Mouse (Mus musculus) intestine, embryonic 15.5 days (tissue): ENCODE measurements around the gene March6. TPM values are rescaled to one million over a fixed set of nuclear protein-coding genes. Genes with fewer than 3 reads are reported as not detected.

Experiments
- ATAC-seq: fragments of 200-750 bp; cut with Nextera tagmentation; 2 replicates; pipeline ENCODE4 v1.8.0; 2017; ENCODE audit warnings: moderate TSS enrichment, moderate library complexity
- H3K27ac ChIP-seq: fragments of 300-500 bp; sonication (generic); 2 replicates; pipeline ENCODE4 v1.5.1; 2015; ENCODE audit warnings: mild to moderate bottlenecking, inconsistent platforms
- H3K27me3 ChIP-seq: fragments of 300-500 bp; sonication (generic); replicated peaks from 2 replicates; pipeline ENCODE4 v1.6.1; 2015; ENCODE audit warnings: inconsistent platforms
- H3K36me3 ChIP-seq: fragments of 300-500 bp; sonication (generic); 2 replicates; pipeline ENCODE4 v1.6.1; 2015; ENCODE audit warnings: inconsistent platforms
- H3K4me1 ChIP-seq: fragments of 300-500 bp; sonication (generic); replicated peaks from 2 replicates; pipeline ENCODE4 v1.6.1; 2015; ENCODE audit warnings: inconsistent platforms
- H3K4me2 ChIP-seq: fragments of 300-500 bp; sonication (generic); replicated peaks from 2 replicates; pipeline ENCODE4 v1.6.1; 2015; ENCODE audit warnings: mild to moderate bottlenecking, inconsistent platforms
- H3K4me3 ChIP-seq: fragments of 300-500 bp; sonication (generic); replicated peaks from 2 replicates; pipeline ENCODE4 v1.5.1; 2015; ENCODE audit warnings: inconsistent platforms
- H3K9ac ChIP-seq: fragments of 300-500 bp; sonication (generic); 2 replicates; pipeline ENCODE4 v1.6.1; 2015; ENCODE audit warnings: inconsistent platforms
- H3K9me3 ChIP-seq: fragments of 300-500 bp; sonication (generic); 2 replicates; pipeline ENCODE4 v1.6.1; 2016; ENCODE audit warnings: inconsistent platforms
- WGBS: fragments of 180-500 bp; shearing (Covaris S2); methylation state at CpG from one replicate; pipeline ENCODE4 v1.1.7; 2015; 5-methylcytosine and 5-hydroxymethylcytosine counted together
- polyA plus RNA-seq: library from polyadenylated mRNA; unstranded; fragments of >200 nt; fragmentation: Nextera tagmentation; extraction: Ambion mirVana; gene quantifications from 2 replicates; pipeline ENCODE4 v1.2.1, GENCODE M21; 2015

Gene March6
- polyA plus RNA-seq, 1 experiment from 2014 or later, result 26.0 TPM

- H3K36me3 ChIP-seq, result no peaks in the 10 kb centered on the region
- peak overlapping the region; percentile 71 for H3K4me2 ChIP-seq
- H3K9me3 ChIP-seq, result no peaks in the 10 kb centered on the region
- 0 out of 2 replicates have a peak, but pooled peaks cover 9% of the 10 kb centered on the region for H3K4me1 ChIP-seq
- no peaks in the 10 kb centered on the region for H3K27me3 ChIP-seq
- ATAC-seq, result no peak
- peak overlapping the region; percentile 91; the same call in 1 of the 2 replicates for H3K4me3 ChIP-seq
- H3K27ac ChIP-seq, result no peak overlapping the region
- WGBS, result 22% methylated on average over 6 of the region's 6 CpGs
- no peak overlapping the region for H3K9ac ChIP-seq
These were observed 1.8 kb downstream of the March6 start for GRCm38 (mm10) chr15:31529103-31529502.

DNA sequence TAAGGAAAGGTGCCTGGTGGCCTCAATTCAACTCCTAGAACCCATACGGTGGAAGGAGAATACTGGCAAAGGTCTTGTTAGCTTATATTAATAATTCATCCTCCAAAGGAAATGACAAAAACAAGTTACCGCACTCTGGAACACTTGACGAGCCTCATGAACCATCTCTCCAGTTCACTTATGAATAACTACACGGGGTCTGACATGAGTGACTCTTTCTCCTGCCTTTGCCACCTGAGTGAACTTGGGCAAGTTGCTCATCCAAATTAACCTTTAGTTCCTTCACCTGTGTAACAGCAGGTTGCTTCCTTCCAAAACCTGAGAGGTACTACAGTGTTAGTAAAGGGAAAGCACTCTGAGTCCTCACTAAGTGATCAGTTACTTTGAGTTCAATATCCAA is 2.4 kb downstream of the March6 start:
- H3K9me3 ChIP-seq, result no peaks in the 10 kb centered on the region
- ATAC-seq, result no peak

DNA sequence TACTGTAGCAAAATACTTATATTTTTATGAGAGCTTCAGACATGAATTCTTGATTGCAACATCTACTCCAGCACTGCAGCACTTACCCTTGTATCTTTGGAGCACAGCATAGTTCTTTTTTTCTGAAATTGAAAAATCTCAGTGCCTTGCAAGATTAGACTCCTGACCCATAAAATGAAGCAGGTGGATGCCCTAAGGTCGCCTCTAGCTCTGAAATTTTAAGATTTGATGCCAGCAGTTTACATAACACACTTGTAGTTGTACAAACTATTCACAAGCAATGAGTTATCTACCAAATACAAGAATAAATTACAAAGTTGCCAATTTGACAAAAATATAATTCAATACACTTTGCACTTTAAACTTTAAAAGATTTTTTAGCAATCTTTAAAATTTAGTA is 4.4 kb downstream of the March6 start:
- H3K4me3 ChIP-seq, result no peak overlapping the region
- H3K27ac ChIP-seq, result no peak overlapping the region
- no peak overlapping the region for H3K4me2 ChIP-seq
- H3K36me3 ChIP-seq, result no peaks in the 10 kb centered on the region
- H3K27me3 ChIP-seq, result no peaks in the 10 kb centered on the region
- H3K4me1 ChIP-seq, result 0 out of 2 replicates have a peak, but pooled peaks cover 6% of the 10 kb centered on the region
- H3K9ac ChIP-seq, result no peak overlapping the region
- 85% methylated on average over 1 of the region's 1 CpGs for WGBS
- no peaks in the 10 kb centered on the region for H3K9me3 ChIP-seq
- no peak for ATAC-seq

More for the DNA sequence above, 2.4 kb downstream of the March6 start:
- no peak overlapping the region for H3K4me2 ChIP-seq
- H3K4me1 ChIP-seq, result 0 out of 2 replicates have a peak, but pooled peaks cover 9% of the 10 kb centered on the region
- H3K9ac ChIP-seq, result no peak overlapping the region
- H3K36me3 ChIP-seq, result no peaks in the 10 kb centered on the region
- no peaks in the 10 kb centered on the region for H3K27me3 ChIP-seq
- no peak overlapping the region for H3K27ac ChIP-seq
- 85% methylated on average over 4 of the region's 4 CpGs for WGBS
- H3K4me3 ChIP-seq, result no peak overlapping the region

GRCm38 (mm10) chr15:31519000-31519399 is 11.9 kb downstream of the March6 start:
- 82% methylated on average over 5 of the region's 5 CpGs for WGBS
- H3K9me3 ChIP-seq, result no peaks in the 10 kb centered on the region
- H3K9ac ChIP-seq, result no peak overlapping the region
- H3K27ac ChIP-seq, result no peak overlapping the region
- ATAC-seq, result no peak
- no peak overlapping the region for H3K4me2 ChIP-seq
- H3K4me3 ChIP-seq, result no peak overlapping the region
- no peaks in the 10 kb centered on the region for H3K27me3 ChIP-seq
- no peaks in the 10 kb centered on the region for H3K36me3 ChIP-seq
- no peaks in the 10 kb centered on the region for H3K4me1 ChIP-seq

GRCm38 (mm10) chr15:31518371-31518770 is 12.5 kb downstream of the March6 start:
- no peak for ATAC-seq

DNA sequence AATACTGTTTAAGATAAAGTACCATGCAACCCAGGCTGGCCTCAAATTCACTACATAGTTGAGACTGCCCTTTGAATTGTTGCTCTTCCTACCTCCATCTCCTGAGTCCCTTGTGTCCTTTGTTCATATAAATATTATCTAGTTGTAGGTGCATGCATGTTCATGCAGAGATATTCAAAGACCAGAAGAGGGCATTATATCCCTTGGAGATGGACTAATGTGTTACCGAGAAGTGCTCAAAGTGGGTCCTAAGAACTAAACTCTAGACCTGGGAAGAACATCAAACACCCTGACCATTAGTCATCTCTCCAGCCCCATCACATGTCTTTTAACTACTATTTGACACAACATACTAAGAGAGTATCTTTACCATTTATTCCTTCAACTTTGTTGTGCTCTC is 13.7 kb downstream of the March6 start:
- H3K27ac ChIP-seq, result no peak overlapping the region
- WGBS, result 69% methylated on average over 1 of the region's 1 CpGs
- no peak for ATAC-seq

More at GRCm38 (mm10) chr15:31518371-31518770, 12.5 kb downstream of the March6 start:
- WGBS, result 66% methylated on average over 2 of the region's 2 CpGs
- Histone ChIP-seq H3K4me1 (no peaks in the 10 kb centered on the region), H3K36me3 (no peaks in the 10 kb centered on the region), H3K4me3 (no peak overlapping the region), H3K27ac (no peak overlapping the region), H3K27me3 (no peaks in the 10 kb centered on the region), H3K4me2 (no peak overlapping the region), H3K9ac (no peak overlapping the region), H3K9me3 (no peaks in the 10 kb centered on the region)

GRCm38 (mm10) chr15:31511795-31512194 is 19.1 kb downstream of the March6 start:
- Histone ChIP-seq H3K9ac (no peak overlapping the region), H3K36me3 (no peaks in the 10 kb centered on the region), H3K27me3 (no peaks in the 10 kb centered on the region), H3K9me3 (no peaks in the 10 kb centered on the region), H3K4me1 (no peaks in the 10 kb centered on the region), H3K4me3 (no peak overlapping the region), H3K27ac (no peak overlapping the region), H3K4me2 (no peak overlapping the region)
- 92% methylated on average over 1 of the region's 1 CpGs for WGBS
- ATAC-seq, result no peak

More for the DNA sequence above, 13.7 kb downstream of the March6 start:
- Histone ChIP-seq H3K4me1 (no peaks in the 10 kb centered on the region), H3K9ac (no peak overlapping the region), H3K4me2 (no peak overlapping the region), H3K27me3 (no peaks in the 10 kb centered on the region), H3K4me3 (no peak overlapping the region), H3K36me3 (no peaks in the 10 kb centered on the region), H3K9me3 (no peaks in the 10 kb centered on the region)

DNA sequence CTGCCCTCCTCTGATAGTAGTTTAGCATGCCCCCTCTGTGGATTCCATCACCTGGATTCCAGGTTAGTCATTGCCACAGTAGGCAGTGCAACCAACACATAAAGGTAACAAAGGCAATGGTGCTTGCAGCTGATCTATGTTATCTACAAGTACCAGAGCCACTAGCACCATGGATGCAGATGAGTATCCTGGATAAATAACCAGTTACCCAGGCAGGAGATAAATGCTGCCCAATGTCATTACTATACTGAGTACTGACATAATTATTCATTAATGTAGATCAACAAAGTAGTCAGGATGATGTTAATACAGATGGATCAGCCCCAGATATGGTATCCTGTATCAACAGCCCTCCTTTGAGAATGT is 19.5 kb downstream of the March6 start:
- Histone ChIP-seq H3K4me2 (no peak overlapping the region), H3K4me3 (no peak overlapping the region), H3K9me3 (no peaks in the 10 kb centered on the region), H3K9ac (no peak overlapping the region), H3K27me3 (no peaks in the 10 kb centered on the region), H3K27ac (no peak overlapping the region), H3K4me1 (no peaks in the 10 kb centered on the region), H3K36me3 (no peaks in the 10 kb centered on the region)
- ATAC-seq, result no peak

- Histone ChIP-seq H3K4me2 (no peak overlapping the region), H3K27ac (no peak overlapping the region), H3K9ac (no peak overlapping the region), H3K9me3 (no peaks in the 10 kb centered on the region), H3K4me1 (no peaks in the 10 kb centered on the region), H3K27me3 (no peaks in the 10 kb centered on the region), H3K4me3 (no peak overlapping the region), H3K36me3 (no peaks in the 10 kb centered on the region)
- 70% methylated on average over 7 of the region's 7 CpGs for WGBS
- ATAC-seq, result no peak
These were observed 20.1 kb downstream of the March6 start for GRCm38 (mm10) chr15:31510477-31511405.

GRCm38 (mm10) chr15:31505082-31505481 is 25.8 kb downstream of the March6 start:
- WGBS, result 79% methylated on average over 2 of the region's 2 CpGs
- no peak overlapping the region for H3K4me2 ChIP-seq
- no peak overlapping the region for H3K4me3 ChIP-seq
- no peaks in the 10 kb centered on the region for H3K27me3 ChIP-seq
- 0 out of 2 replicates have a peak, but pooled peaks cover 5% of the 10 kb centered on the region for H3K36me3 ChIP-seq
- H3K27ac ChIP-seq, result no peak overlapping the region
- H3K4me1 ChIP-seq, result no peaks in the 10 kb centered on the region
- no peak for ATAC-seq
- H3K9me3 ChIP-seq, result no peaks in the 10 kb centered on the region
- no peak overlapping the region for H3K9ac ChIP-seq

- no peak overlapping the region for H3K4me2 ChIP-seq
- no peaks in the 10 kb centered on the region for H3K4me1 ChIP-seq
- peaks cover 6% of the 10 kb centered on the region; the same call in 1 of the 2 replicates for H3K36me3 ChIP-seq
- no peak overlapping the region for H3K27ac ChIP-seq
- H3K9me3 ChIP-seq, result no peaks in the 10 kb centered on the region
- H3K9ac ChIP-seq, result no peak overlapping the region
- no peak overlapping the region for H3K4me3 ChIP-seq
- no peak for ATAC-seq
- H3K27me3 ChIP-seq, result no peaks in the 10 kb centered on the region
- 88% methylated on average over 3 of the region's 3 CpGs for WGBS
These were observed 27.4 kb downstream of the March6 start for GRCm38 (mm10) chr15:31503447-31503846.

DNA sequence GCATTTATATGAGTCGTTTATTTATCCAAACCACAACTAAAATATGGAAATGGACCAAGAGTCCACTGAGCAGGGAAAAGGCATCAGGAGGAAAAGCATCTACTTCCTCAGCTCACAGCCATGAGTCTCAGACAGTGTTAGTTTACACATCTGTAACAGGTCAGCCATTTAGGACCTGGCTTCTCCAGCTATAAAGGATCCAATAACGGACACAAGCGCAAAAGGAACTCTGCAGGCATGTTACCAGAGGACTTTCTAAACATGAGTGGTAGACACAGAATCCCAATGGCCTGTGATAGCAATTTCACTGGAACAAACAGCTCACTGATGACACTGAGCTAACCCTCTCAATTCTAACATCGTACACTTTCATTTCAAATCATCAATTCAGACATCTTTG is 27.9 kb downstream of the March6 start:
- Histone ChIP-seq H3K27ac (no peak overlapping the region), H3K4me2 (no peak overlapping the region), H3K9ac (no peak overlapping the region), H3K36me3 (peaks cover 8% of the 10 kb centered on the region; the same call in 1 of the 2 replicates), H3K27me3 (no peaks in the 10 kb centered on the region), H3K9me3 (no peaks in the 10 kb centered on the region), H3K4me3 (no peak overlapping the region), H3K4me1 (no peaks in the 10 kb centered on the region)
- 92% methylated on average over 4 of the region's 4 CpGs for WGBS
- no peak for ATAC-seq

DNA sequence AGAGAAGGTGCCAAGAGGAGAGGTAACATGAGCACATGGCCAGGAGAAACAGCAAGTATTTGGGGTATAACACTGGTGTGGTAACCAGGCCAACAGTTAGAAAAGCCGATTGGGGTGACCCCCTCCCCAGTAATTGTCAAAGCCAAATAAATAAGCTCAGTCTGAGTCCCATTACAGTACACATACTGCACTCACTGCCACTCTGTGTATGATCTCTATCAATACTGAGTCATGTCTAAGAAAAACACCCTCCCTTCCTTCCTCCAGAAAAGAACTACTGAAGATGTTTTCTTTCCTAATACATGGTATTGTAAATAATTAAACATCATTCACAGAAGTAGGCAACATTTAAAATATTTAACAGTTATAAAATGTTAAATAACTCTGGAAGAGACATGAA is 28.5 kb downstream of the March6 start:
- WGBS, result 75% methylated on average over 1 of the region's 1 CpGs
- H3K36me3 ChIP-seq, result peaks cover 8% of the 10 kb centered on the region; the same call in 1 of the 2 replicates
- H3K27me3 ChIP-seq, result no peaks in the 10 kb centered on the region
- H3K9me3 ChIP-seq, result no peaks in the 10 kb centered on the region
- H3K4me3 ChIP-seq, result no peak overlapping the region
- H3K27ac ChIP-seq, result no peak overlapping the region
- H3K4me1 ChIP-seq, result no peaks in the 10 kb centered on the region
- no peak overlapping the region for H3K9ac ChIP-seq
- no peak for ATAC-seq
- H3K4me2 ChIP-seq, result no peak overlapping the region
